Mouse (Mus musculus) kidney, adult 9 months (tissue): ENCODE data around the gene Olfr1231.

Experiments
- DNase-seq: peaks from one replicate; pipeline ENCODE4 v3.0.0; 2022

Olfr1231 gene

DNA sequence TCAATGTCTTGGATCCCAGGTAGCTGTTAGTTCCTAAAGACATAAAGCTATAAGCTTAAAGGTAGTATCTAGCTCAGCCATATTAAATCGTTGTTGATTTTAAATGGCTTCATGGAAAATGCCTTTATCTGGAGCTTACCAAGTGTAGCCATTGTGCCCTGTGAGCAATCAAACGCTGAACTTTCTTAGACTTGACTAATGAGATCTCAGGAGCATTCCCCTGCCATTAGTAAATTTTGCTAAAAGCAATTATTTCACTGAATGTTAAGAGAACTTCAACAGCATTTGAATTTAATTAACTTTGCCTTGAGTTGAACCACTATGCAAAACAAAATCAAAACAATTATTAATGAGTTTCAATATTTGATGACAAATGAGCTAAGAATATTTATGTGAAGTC is at the start of gene Olfr1231:
Olfr1231 (minus strand) TSS at position 101 of the 400 bp plus-strand sequence.
- DNase-seq, result no peak

DNA sequence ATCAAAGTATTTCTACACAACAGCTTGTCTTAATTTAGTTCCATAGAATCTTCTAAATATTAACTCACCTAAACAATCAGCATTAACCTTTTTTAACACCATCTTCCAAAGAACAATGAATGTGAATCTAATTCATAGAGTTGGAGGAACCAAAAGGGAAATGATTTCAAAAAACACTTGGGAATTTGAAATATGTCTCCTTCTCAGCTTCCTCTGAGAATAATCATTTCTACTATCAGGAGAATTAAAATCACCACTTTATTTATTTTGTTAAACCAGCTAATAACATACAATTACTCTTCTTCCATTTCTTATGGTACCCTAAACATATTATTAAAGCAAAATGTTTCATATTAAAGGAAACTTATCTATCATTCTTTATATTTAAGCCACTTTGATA is 35.4 kb upstream of the Olfr1231 start, which contains the start of gene Olfr1233:
Olfr1233 (minus strand) TSS at position 101 of the 400 bp plus-strand sequence.
- no peak for DNase-seq

DNA sequence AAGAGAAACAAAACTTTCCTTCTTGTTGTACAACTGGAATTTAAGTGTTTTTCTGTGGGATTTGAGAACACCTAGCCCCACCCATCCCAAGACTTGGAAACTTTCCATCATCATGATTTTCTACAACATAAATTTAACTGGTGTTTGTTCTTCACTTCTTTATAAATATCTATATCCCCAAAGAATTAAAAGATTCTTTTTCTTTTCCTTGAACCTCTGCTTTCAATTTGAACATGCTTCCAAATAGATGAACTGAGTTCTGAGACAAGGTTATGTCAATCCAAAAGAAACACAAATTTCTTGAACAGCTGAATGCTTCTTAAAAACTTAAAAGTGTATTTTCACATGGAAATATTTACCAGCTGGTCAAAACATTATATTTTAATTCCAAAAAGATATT is 22.7 kb upstream of the Olfr1231 start, which contains the start of gene Olfr1232:
Olfr1232 (minus strand) TSS at position 101 of the 400 bp plus-strand sequence.
- no peak for DNase-seq

GRCm38 (mm10) chr2:89297168-89297567 is 9.7 kb downstream of the Olfr1231 start, which contains the start of gene Olfr1230:
TSS of gene Olfr1230 (minus strand) at chr2:89297268.
- DNase-seq, result no peak

GRCm38 (mm10) chr2:89287914-89288313 is 19.0 kb downstream of the Olfr1231 start, which contains the start of gene Olfr1229:
TSS of gene Olfr1229 (minus strand) at chr2:89288014.
- no peak for DNase-seq

GRCm38 (mm10) chr2:89253962-89254361 is 52.9 kb downstream of the Olfr1231 start, which contains the start of gene Olfr1228:
TSS of gene Olfr1228 (minus strand) at chr2:89254062.
- no peak for DNase-seq
